Mouse (Mus musculus) central nervous system, embryonic 14 days (tissue): Measurements from ENCODE around the gene Rab3d. TPM values are rescaled to one million over a fixed set of nuclear protein-coding genes. Genes with fewer than 3 reads are reported as not detected.

Source experiments
- polyA plus RNA-seq: library from polyadenylated mRNA; depleted of rRNA; stranded (reverse); fragments of >200 nt; gene quantifications from 2 replicates; pipeline ENCODE4 v1.2.3, GENCODE M21; 2012; rRNA removed

Rab3d gene
- polyA plus RNA-seq = 25.1 and 27.4 TPM in 2 replicates

GRCm38 (mm10) chr9:21918035-21918592 lies at the start of gene Rab3d:
TSS of gene Rab3d (minus strand) at chr9:21918192.

DNA sequence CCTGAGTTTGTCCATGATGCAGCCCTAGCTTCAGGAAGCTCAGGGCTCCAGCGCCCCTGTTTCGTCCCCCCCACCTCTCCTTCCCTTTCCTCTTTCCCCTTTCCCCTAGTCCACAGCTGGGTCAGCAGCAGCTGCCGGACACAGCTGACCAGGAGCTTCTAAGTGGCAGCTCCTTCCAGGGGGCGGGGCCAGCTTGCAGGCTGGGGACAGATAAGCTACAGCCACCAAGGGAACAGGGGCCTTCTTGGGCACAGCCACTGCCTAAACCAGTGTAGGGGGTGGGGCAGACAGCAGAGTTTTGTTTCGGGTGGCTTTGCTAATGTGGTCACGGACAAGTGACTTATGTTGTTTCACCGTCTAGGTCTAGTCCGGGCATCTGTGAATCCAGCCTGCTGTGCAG lies 45.4 kb upstream of the Rab3d start, which contains the start of gene Epor:
Gene Epor (minus strand): TSS at position 90 of the 400 bp plus-strand sequence.

DNA sequence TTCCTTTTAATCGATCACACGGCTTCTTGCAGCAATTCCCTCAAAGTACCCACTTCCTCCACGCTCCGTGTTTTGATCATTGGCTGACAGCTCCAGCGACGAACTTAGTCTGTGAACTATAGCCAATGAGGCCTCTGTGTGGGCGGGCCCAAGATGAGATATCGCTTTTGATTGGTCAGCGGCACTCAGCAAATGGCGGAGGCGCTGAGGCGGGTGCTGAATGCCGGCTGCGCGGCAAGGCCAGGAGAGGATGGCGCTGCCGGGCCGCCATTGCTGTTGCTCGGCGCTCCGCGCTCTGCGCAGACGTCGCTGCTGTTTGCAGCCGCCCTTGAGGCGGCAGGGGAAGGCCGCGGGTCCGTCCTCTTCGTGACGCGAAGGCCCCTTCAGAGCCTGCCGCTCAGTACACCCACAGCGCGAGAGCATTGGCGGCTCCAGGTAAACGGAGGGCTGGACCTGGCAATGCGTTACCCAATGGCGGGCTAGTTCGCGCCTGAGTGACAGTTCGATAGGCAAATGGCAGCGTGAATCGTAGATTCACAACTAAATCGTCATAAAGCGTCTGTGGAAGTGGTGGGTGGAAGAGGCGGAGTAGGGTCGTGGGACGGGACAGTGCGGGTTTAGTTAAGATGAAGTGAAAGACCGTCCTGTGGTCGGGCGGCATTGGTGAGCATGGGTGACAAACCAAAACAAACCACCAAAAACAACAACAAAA lies 37.7 kb upstream of the Rab3d start, which contains the start of gene Swsap1:
Gene Swsap1 (plus strand): TSS at position 186 of the 712 bp plus-strand sequence.

DNA sequence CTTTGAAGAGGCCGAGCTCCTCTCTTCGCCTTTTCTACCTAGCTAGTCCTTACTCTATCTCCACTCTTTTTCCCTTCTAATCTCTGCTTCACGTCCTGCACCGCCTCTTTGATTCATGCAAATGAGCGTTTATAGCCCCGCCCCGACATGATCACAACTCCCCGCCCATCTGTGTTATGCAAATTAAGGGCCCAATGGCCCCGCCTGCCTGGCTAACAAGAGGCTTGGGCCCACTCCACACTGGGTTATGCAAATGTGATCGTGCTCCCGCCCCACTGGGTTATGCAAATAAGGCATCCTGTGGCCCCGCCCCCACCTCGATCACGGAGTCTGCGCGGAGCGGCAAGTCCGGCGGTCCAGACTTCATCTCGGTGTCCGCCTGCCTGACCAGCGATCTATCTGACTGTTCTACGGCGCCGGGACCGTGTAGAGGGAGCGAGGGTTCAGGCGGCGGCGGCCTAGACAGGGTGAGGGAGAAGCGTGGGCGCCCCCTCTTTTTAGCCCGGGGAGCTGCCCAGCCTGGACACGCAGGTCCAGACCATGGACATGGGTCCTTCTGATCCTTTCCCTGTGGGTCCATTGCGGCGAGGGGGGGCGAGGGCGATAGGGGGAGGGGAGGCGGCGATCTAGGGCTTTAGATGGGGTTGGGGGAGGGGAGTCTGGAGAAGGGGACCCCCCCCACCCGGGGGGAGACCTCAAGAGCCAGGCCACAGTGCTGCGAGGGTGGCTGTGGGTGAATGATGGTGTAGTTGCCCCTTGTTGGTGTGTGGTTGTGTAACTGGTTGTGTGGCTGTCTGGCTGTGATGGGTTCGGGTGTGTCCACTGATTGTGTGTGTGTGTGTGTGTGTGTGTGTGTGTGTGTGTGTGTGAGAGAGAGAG lies 18.9 kb upstream of the Rab3d start, which contains the start of gene Plppr2:
Gene Plppr2 (plus strand): TSS at position 342 of the 879 bp plus-strand sequence.

GRCm38 (mm10) chr9:21927208-21927753 lies 9.3 kb upstream of the Rab3d start, which contains the start of the genes Ccdc159 and Tmem205:
TSS of gene Ccdc159 (plus strand) at chr9:21927471.
TSS of gene Tmem205 (minus strand) at chr9:21927556.

Other genes starting within 250 kb of the Rab3d start
- 21.9 and 22.8 TPM in 2 replicates for gene Ldlr, start 194.7 kb downstream of the Rab3d start, polyA plus RNA-seq
- gene Spc24, start 157.9 kb downstream of the Rab3d start, polyA plus RNA-seq = 33.0 and 38.0 TPM in 2 replicates
- 8.0 and 14.1 TPM in 2 replicates for gene Kank2, start 119.4 kb downstream of the Rab3d start, polyA plus RNA-seq
- gene Angptl8, start 82.7 kb downstream of the Rab3d start, polyA plus RNA-seq = 0.06 TPM in 1 of 2 replicates, not detected in the other
- gene Dock6, start 65.6 kb downstream of the Rab3d start, polyA plus RNA-seq = 58.6 and 72.8 TPM in 2 replicates
- 18.0 and 18.3 TPM in 2 replicates for gene Ccdc159, start 9.3 kb upstream of the Rab3d start, polyA plus RNA-seq
- gene Tmem205, start 9.4 kb upstream of the Rab3d start, polyA plus RNA-seq = 34.2 and 39.4 TPM in 2 replicates
- 126 and 127 TPM in 2 replicates for gene Plppr2, start 18.8 kb upstream of the Rab3d start, polyA plus RNA-seq
- gene Swsap1, start 37.6 kb upstream of the Rab3d start, polyA plus RNA-seq = 9.7 and 10.7 TPM in 2 replicates
- gene Epor, start 45.3 kb upstream of the Rab3d start, polyA plus RNA-seq = 2.2 and 2.5 TPM in 2 replicates
- gene Rgl3, start 71.3 kb upstream of the Rab3d start, polyA plus RNA-seq = 2.1 and 3.7 TPM in 2 replicates
- gene Ccdc151, start 84.4 kb upstream of the Rab3d start, polyA plus RNA-seq = 6.0 and 7.2 TPM in 2 replicates
- 114 and 135 TPM in 2 replicates for gene Prkcsh, start 84.6 kb upstream of the Rab3d start, polyA plus RNA-seq
- 198 and 211 TPM in 2 replicates for gene Elavl3, start 133.8 kb upstream of the Rab3d start, polyA plus RNA-seq
- gene Gm49318, start 153.1 kb upstream of the Rab3d start, polyA plus RNA-seq = 0.14 TPM in 1 of 2 replicates, not detected in the other
- gene Zfp653, start 153.2 kb upstream of the Rab3d start, polyA plus RNA-seq = 53.1 and 55.4 TPM in 2 replicates
- 49.9 TPM in 2 replicates for gene Ecsit, start 167.2 kb upstream of the Rab3d start, polyA plus RNA-seq
- gene Cnn1, start 181.0 kb upstream of the Rab3d start, polyA plus RNA-seq = 1.00 and 1.6 TPM in 2 replicates
- 150 and 156 TPM in 2 replicates for gene Elof1, start 199.0 kb upstream of the Rab3d start, polyA plus RNA-seq
- 1.7 and 3.0 TPM in 2 replicates for gene Acp5, start 217.5 kb upstream of the Rab3d start, polyA plus RNA-seq
- gene Pigyl, start 238.7 kb upstream of the Rab3d start, polyA plus RNA-seq = 87.3 and 87.8 TPM in 2 replicates